Mouse (Mus musculus) intestine, embryonic 14.5 days (tissue): Measurements from ENCODE around the gene Hyls1. TPM values are rescaled to one million over a fixed set of nuclear protein-coding genes. Genes with fewer than 3 reads are reported as not detected.

Experiments used
- ATAC-seq: fragments of 200-750 bp; cut with Nextera tagmentation; replicated peaks from 2 replicates; pipeline ENCODE4 v1.8.0; 2017; ENCODE audit warnings: low read depth, moderate number of reproducible peaks, moderate TSS enrichment, moderate library complexity; ENCODE audit not compliant: low FRiP score, low TSS enrichment
- DNase-seq: peaks from one replicate; pipeline ENCODE4 v3.0.0-alpha.2; 2018; ENCODE audit warnings: low spot score
- H3K27ac ChIP-seq: fragments of 300-500 bp; sonication (generic); 2 replicates; pipeline ENCODE4 v1.5.1; 2014; ENCODE audit warnings: low read depth, mild to moderate bottlenecking, control low read depth
- H3K27me3 ChIP-seq: fragments of 300-500 bp; sonication (generic); replicated peaks from 2 replicates; pipeline ENCODE4 v1.6.1; 2014; ENCODE audit warnings: low read length, control low read depth; ENCODE audit not compliant: control insufficient read depth, insufficient read depth
- H3K36me3 ChIP-seq: fragments of 300-500 bp; sonication (generic); 2 replicates; pipeline ENCODE4 v1.6.1; 2014; ENCODE audit warnings: low read length, control low read depth; ENCODE audit not compliant: control insufficient read depth, insufficient read depth
- H3K4me1 ChIP-seq: fragments of 300-500 bp; sonication (generic); replicated peaks from 2 replicates; pipeline ENCODE4 v1.6.1; 2014; ENCODE audit warnings: low read length, control low read depth, mixed read lengths; ENCODE audit not compliant: control insufficient read depth, insufficient read depth
- H3K4me2 ChIP-seq: fragments of 300-500 bp; sonication (generic); 2 replicates; pipeline ENCODE4 v1.6.1; 2014; ENCODE audit warnings: low read length
- H3K4me3 ChIP-seq: fragments of 300-500 bp; sonication (generic); 2 replicates; pipeline ENCODE4 v1.5.1; 2014; ENCODE audit warnings: low read depth, low read length, control low read depth, mixed read lengths
- H3K9ac ChIP-seq: fragments of 300-500 bp; sonication (generic); 2 replicates; pipeline ENCODE4 v1.6.1; 2014; ENCODE audit warnings: mild to moderate bottlenecking, low read length
- H3K9me3 ChIP-seq: fragments of 300-500 bp; sonication (generic); 2 replicates; pipeline ENCODE4 v1.6.1; 2016; ENCODE audit warnings: low read length, control low read depth; ENCODE audit not compliant: control insufficient read depth
- WGBS: fragments of 180-500 bp; shearing (Covaris S2); extraction: QIAGEN DNeasy Blood & Tissue Kit; methylation state at CpG from one replicate; pipeline ENCODE4 v1.1.7; 2014; 5-methylcytosine and 5-hydroxymethylcytosine counted together
- polyA plus RNA-seq: library from polyadenylated mRNA; unstranded; fragments of >200 nt; fragmentation: Nextera tagmentation; extraction: Ambion mirVana; gene quantifications from 2 replicates; pipeline ENCODE4 v1.2.1, GENCODE M21; 2014

Hyls1 gene
- polyA plus RNA-seq, 1 experiment from 2014 or later: 14.6 TPM

- H3K36me3 ChIP-seq: peaks cover 26% of the 10 kb centered on the region
- H3K4me2 ChIP-seq: peak overlapping the region; percentile 63
- peaks cover 7% of the 10 kb centered on the region for H3K4me1 ChIP-seq
- no peak for DNase-seq
- ATAC-seq: no peak
- WGBS: 8% methylated on average over 5 of the region's 5 CpGs
- H3K9ac ChIP-seq: peak overlapping the region; percentile 54
- peak overlapping the region; percentile 67 for H3K4me3 ChIP-seq
- peaks cover 13% of the 10 kb centered on the region; the same call in 1 of the 2 replicates for H3K27me3 ChIP-seq
- H3K27ac ChIP-seq: no peak overlapping the region
- no peaks in the 10 kb centered on the region for H3K9me3 ChIP-seq
Measured at GRCm38 (mm10) chr9:35570663-35571062, 465 bp upstream of the Hyls1 start.

DNA sequence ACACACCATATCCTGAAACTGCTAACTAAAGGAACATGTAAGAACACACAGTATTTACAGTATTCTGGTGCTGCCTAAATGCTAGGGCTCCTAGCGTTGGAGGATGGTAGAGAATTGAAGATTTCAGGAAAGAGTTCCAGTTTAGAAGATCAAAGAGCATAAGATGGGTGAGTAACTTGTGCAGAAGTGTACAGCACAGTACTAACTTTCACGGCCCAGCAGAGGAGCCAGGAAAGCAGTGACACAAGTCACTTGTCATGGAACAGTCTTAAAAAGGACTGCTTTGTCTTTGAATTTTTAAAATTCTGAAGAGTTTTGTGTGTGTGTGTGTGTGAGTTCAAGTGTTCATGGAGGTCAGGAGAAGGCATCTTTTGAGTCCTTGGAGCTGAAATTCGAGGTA is 2.2 kb downstream of the Hyls1 start:
- H3K4me3 ChIP-seq: no peak overlapping the region
- WGBS: 91% methylated on average over 3 of the region's 3 CpGs
- H3K9me3 ChIP-seq: no peaks in the 10 kb centered on the region

GRCm38 (mm10) chr9:35564536-35565240 is 5.5 kb downstream of the Hyls1 start:
- Histone ChIP-seq H3K4me3 (no peak overlapping the region), H3K4me1 (peaks cover 14% of the 10 kb centered on the region), H3K9ac (no peak overlapping the region), H3K9me3 (no peaks in the 10 kb centered on the region), H3K4me2 (no peak overlapping the region), H3K27me3 (no peaks in the 10 kb centered on the region), H3K27ac (no peak overlapping the region), H3K36me3 (peaks cover 61% of the 10 kb centered on the region)
- WGBS: 93% methylated on average over 5 of the region's 5 CpGs
- DNase-seq (peak; percentile 39), ATAC-seq (no peak)

More for the DNA sequence above, 2.2 kb downstream of the Hyls1 start:
- Histone ChIP-seq H3K27me3 (no peaks in the 10 kb centered on the region), H3K36me3 (peaks cover 43% of the 10 kb centered on the region), H3K4me2 (no peak overlapping the region), H3K27ac (no peak overlapping the region), H3K4me1 (peaks cover 7% of the 10 kb centered on the region), H3K9ac (no peak overlapping the region)
- ATAC-seq: no peak
- peak; percentile 33 for DNase-seq

- 0 out of 2 replicates have a peak, but pooled peaks cover 7% of the 10 kb centered on the region for H3K27me3 ChIP-seq
- H3K4me3 ChIP-seq: no peak overlapping the region
- H3K4me2 ChIP-seq: no peak overlapping the region
- DNase-seq (peak; percentile 21), ATAC-seq (no peak)
- H3K9ac ChIP-seq: no peak overlapping the region
- peaks cover 44% of the 10 kb centered on the region for H3K36me3 ChIP-seq
- WGBS: 87% methylated on average over 6 of the region's 6 CpGs
- H3K27ac ChIP-seq: no peak overlapping the region
- peaks cover 11% of the 10 kb centered on the region; the same call in 1 of the 2 replicates for H3K4me1 ChIP-seq
- no peaks in the 10 kb centered on the region for H3K9me3 ChIP-seq
Measured at GRCm38 (mm10) chr9:35561583-35561982, 8.6 kb downstream of the Hyls1 start.

- Histone ChIP-seq H3K9me3 (no peaks in the 10 kb centered on the region), H3K4me3 (no peak overlapping the region), H3K9ac (no peak overlapping the region), H3K4me2 (no peak overlapping the region), H3K27me3 (0 out of 2 replicates have a peak, but pooled peaks cover 7% of the 10 kb centered on the region), H3K36me3 (peaks cover 39% of the 10 kb centered on the region), H3K27ac (no peak overlapping the region), H3K4me1 (peaks cover 11% of the 10 kb centered on the region; the same call in 1 of the 2 replicates)
- 93% methylated on average over 11 of the region's 11 CpGs for WGBS
- peak; percentile 43 for DNase-seq
- ATAC-seq: no peak
Measured at GRCm38 (mm10) chr9:35561076-35561475, 9.1 kb downstream of the Hyls1 start.

GRCm38 (mm10) chr9:35559009-35559890 is 10.9 kb downstream of the Hyls1 start:
- 3% methylated on average over 31 of the region's 31 CpGs for WGBS
- peak overlapping the region; percentile 80 for H3K4me3 ChIP-seq
- H3K4me1 ChIP-seq: peaks cover 11% of the 10 kb centered on the region; the same call in 1 of the 2 replicates
- peak; percentile 83 for ATAC-seq
- no peak overlapping the region for H3K27ac ChIP-seq
- H3K9ac ChIP-seq: peak overlapping the region; percentile 73
- no peaks in the 10 kb centered on the region for H3K9me3 ChIP-seq
- peak overlapping the region; percentile 94 for H3K4me2 ChIP-seq
- H3K27me3 ChIP-seq: 0 out of 2 replicates have a peak, but pooled peaks cover 7% of the 10 kb centered on the region
- H3K36me3 ChIP-seq: peaks cover 21% of the 10 kb centered on the region
- peak; percentile 89 for DNase-seq

DNA sequence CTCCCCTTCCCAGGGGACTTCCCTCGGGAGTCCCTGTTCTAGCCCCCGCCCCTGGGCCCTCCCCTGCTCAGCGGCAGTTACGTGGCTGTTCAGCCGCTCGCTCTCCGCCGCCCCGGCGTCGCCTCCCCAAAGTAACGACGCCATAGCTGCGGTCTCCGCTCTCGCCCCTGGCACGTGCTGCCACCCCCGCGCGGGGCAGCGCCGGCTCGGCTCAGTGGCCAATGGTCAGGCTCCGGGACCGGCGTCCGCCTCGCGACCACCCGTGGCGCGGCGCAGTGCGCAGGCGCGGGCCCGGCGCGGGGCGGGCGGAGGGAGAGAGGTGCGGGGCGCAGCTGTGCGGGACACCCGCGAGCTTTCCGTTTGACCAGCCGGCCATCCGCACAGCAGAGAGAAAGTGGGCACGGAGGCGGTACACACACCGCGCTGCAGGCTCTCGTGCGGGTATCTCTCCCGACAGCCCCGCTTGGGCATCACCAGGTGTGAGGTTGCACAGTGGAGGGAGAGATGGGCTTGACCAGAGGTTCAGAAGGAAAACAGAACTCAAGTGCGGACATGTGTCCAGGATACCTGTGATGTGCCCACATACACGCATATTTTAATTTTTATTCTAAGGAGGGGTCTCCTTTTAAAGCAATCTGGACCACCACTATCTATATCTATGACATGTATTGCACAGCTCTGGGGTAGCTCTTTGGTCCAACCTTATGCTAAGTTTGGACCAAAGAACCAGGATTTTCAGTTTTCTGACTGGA is 11.8 kb downstream of the Hyls1 start, which contains the start of the genes Ddx25 and Pus3:
Gene Ddx25 (minus strand): TSS at position 272 of the 752 bp plus-strand sequence.
Gene Pus3 (plus strand): TSS at position 339 of the 752 bp plus-strand sequence.
- no peaks in the 10 kb centered on the region for H3K9me3 ChIP-seq
- under 1% methylated on average over 59 of the region's 59 CpGs for WGBS

More for the DNA sequence above, 11.8 kb downstream of the Hyls1 start, which contains the start of the genes Ddx25 and Pus3:
- Histone ChIP-seq H3K9ac (peak within 1 kb of the TSS; percentile 73), H3K36me3 (peaks cover 18% of the 10 kb centered on the region), H3K27me3 (0 out of 2 replicates have a peak, but pooled peaks cover 7% of the 10 kb centered on the region), H3K4me2 (peak within 1 kb of the TSS; percentile 94), H3K4me3 (peak within 1 kb of the TSS; percentile 80), H3K4me1 (peaks cover 11% of the 10 kb centered on the region; the same call in 1 of the 2 replicates), H3K27ac (no peak within 1 kb of the TSS)
- DNase-seq (peak; percentile 68), ATAC-seq (peak; percentile 77)
